8 mouse cellular contexts compared by ENCODE assay signal in the genomic region with DNA sequence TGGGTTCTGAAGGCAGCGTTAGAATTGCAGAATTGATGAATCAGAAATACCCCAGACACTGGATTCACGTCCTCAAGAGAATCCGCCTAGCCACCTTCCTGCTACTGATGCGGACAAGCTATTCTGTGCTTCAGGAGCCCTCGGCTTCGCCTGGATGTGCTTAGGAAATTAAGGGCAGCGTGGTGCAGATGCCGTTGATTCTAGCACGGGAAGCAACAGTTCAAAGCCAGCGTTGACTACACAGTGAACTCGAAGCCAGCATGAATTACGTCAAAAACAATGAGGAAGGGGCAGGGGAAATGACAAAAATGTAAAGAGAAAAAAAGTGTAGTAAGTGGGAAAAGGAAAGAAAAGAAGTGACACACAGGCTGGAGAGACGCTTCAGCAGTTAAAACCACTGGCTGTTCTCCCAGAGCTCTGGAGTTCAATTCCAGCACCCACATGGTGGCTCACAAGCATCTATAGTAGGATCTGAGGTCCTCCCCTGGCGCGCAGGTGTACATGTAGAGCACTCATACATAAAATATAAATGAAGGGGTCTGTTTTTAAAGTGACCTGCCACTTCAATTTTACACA. TPM values are rescaled to one million over a fixed set of nuclear protein-coding genes. Genes with fewer than 3 reads are reported as not detected.
A peak's percentile ranks its signal among the peaks of the same experiment; 100 is the strongest.
DNase-seq lines count a peak whose midpoint lies in the region; ATAC-seq and TF ChIP-seq lines count a peak whose summit lies in the region.

TSS of gene Snrpg (plus strand) at position 541 of the 576 bp plus-strand sequence.

- ATAC-seq in forebrain, embryonic 12.5 days (ENCODE audit: low FRiP score): no peak
- ATAC-seq in liver, embryonic 12.5 days: peak; percentile 35; the same call in 1 of the 2 replicates

- peak within 1 kb of the TSS; percentile 87 for H3K4me2 ChIP-seq in forebrain, embryonic 12.5 days
- H3K4me2 ChIP-seq in liver, embryonic 12.5 days: peak within 1 kb of the TSS; percentile 85

- 16% methylated on average over 15 of the region's 15 CpGs for WGBS in kidney, adult 2 months
- WGBS in forebrain, embryonic 12.5 days: 16% methylated on average over 15 of the region's 15 CpGs
- WGBS in hindbrain, embryonic 10.5 days: 24% methylated on average over 15 of the region's 15 CpGs
- 14% methylated on average over 15 of the region's 15 CpGs for WGBS in liver, embryonic 12.5 days (ENCODE audit: insufficient replicate concordance)
- WGBS in small intestine, adult 2 months: 11% methylated on average over 15 of the region's 15 CpGs

- H3K9me3 ChIP-seq in forebrain, embryonic 12.5 days: no peaks in the 10 kb centered on the region
- no peaks in the 10 kb centered on the region for H3K9me3 ChIP-seq in hindbrain, embryonic 10.5 days
- no peaks in the 10 kb centered on the region for H3K9me3 ChIP-seq in liver, embryonic 12.5 days (replicated peaks)

- no peaks in the 10 kb centered on the region for H3K27me3 ChIP-seq in kidney, adult 2 months (replicated peaks; ENCODE audit: control insufficient read depth, insufficient read depth, low read length)
- no peaks in the 10 kb centered on the region for H3K27me3 ChIP-seq in forebrain, embryonic 12.5 days
- no peaks in the 10 kb centered on the region for H3K27me3 ChIP-seq in hindbrain, embryonic 10.5 days (ENCODE audit: insufficient read depth, poor library complexity, severe bottlenecking)
- H3K27me3 ChIP-seq in liver, embryonic 12.5 days (replicated peaks): no peaks in the 10 kb centered on the region
- no peaks in the 10 kb centered on the region for H3K27me3 ChIP-seq in small intestine, adult 2 months (ENCODE audit: control insufficient read depth, insufficient read depth, low read length)

- peak within 1 kb of the TSS; percentile 92 for H3K9ac ChIP-seq in forebrain, embryonic 12.5 days
- H3K9ac ChIP-seq in liver, embryonic 12.5 days: peak within 1 kb of the TSS; percentile 86

- no peak for DNase-seq in kidney, adult 2 months
- DNase-seq in kidney, postnatal 36 days: no peak
- peak; percentile 40 for DNase-seq in MN1 (ENCODE audit: low spot score)
- peak; percentile 23 for DNase-seq in hindbrain, embryonic 10.5 days (ENCODE audit: low spot score)
- DNase-seq in kidney, adult 8-10 months: no peak

- H3K36me3 ChIP-seq in kidney, adult 2 months (ENCODE audit: control insufficient read depth, insufficient read depth, low read length): no peaks in the 10 kb centered on the region
- H3K36me3 ChIP-seq in forebrain, embryonic 12.5 days (replicated peaks): peaks cover 25% of the 10 kb centered on the region
- H3K36me3 ChIP-seq in hindbrain, embryonic 10.5 days: peaks cover 52% of the 10 kb centered on the region
- peaks cover 47% of the 10 kb centered on the region for H3K36me3 ChIP-seq in liver, embryonic 12.5 days
- no peaks in the 10 kb centered on the region for H3K36me3 ChIP-seq in small intestine, adult 2 months (ENCODE audit: control insufficient read depth, insufficient read depth, low read length)

- peak within 1 kb of the TSS; percentile 96 for H3K4me3 ChIP-seq in kidney, adult 2 months (ENCODE audit: insufficient read depth, low read depth, low read length)
- H3K4me3 ChIP-seq in forebrain, embryonic 12.5 days (replicated peaks): peak within 1 kb of the TSS; percentile 91
- H3K4me3 ChIP-seq in hindbrain, embryonic 10.5 days: peak within 1 kb of the TSS; percentile 73
- peak within 1 kb of the TSS; percentile 94 for H3K4me3 ChIP-seq in liver, embryonic 12.5 days
- H3K4me3 ChIP-seq in small intestine, adult 2 months (ENCODE audit: low read depth, low read length): peak within 1 kb of the TSS; percentile 88

- H3K4me1 ChIP-seq in kidney, adult 2 months (ENCODE audit: control insufficient read depth, insufficient read depth, low read length): peaks cover 14% of the 10 kb centered on the region
- H3K4me1 ChIP-seq in forebrain, embryonic 12.5 days: peaks cover 33% of the 10 kb centered on the region
- H3K4me1 ChIP-seq in hindbrain, embryonic 10.5 days (replicated peaks): peaks cover 38% of the 10 kb centered on the region
- H3K4me1 ChIP-seq in liver, embryonic 12.5 days: peaks cover 58% of the 10 kb centered on the region
- peaks cover 10% of the 10 kb centered on the region for H3K4me1 ChIP-seq in small intestine, adult 2 months (ENCODE audit: control insufficient read depth, insufficient read depth, insufficient read length, low read length)

- no peak for TF ChIP-seq POLR2A in kidney, adult 2 months (IDR thresholded peaks at IDR 0.05; ENCODE audit: low read depth, low read length)
- no peak for TF ChIP-seq POLR2A in small intestine, adult 2 months (IDR thresholded peaks at IDR 0.05; ENCODE audit: low read depth, low read length)

- no peak for TF ChIP-seq CTCF in kidney, adult 2 months (conservative IDR thresholded peaks at IDR 0.05; ENCODE audit: insufficient read depth, insufficient read length, low read depth, low read length)
- TF ChIP-seq CTCF in small intestine, adult 2 months (IDR thresholded peaks at IDR 0.05; ENCODE audit: extremely low read depth, insufficient read length, insufficient replicate concordance, low read depth, low read length): no peak

- peak within 1 kb of the TSS; percentile 73 for H3K27ac ChIP-seq in kidney, adult 2 months (ENCODE audit: insufficient read depth, low read depth, low read length)
- H3K27ac ChIP-seq in forebrain, embryonic 12.5 days: peak within 1 kb of the TSS; percentile 92
- peak within 1 kb of the TSS; percentile 94 for H3K27ac ChIP-seq in hindbrain, embryonic 10.5 days
- peak within 1 kb of the TSS; percentile 89 for H3K27ac ChIP-seq in liver, embryonic 12.5 days
- H3K27ac ChIP-seq in small intestine, adult 2 months (ENCODE audit: insufficient read depth, low read depth, low read length): peak within 1 kb of the TSS; percentile 52

RNA-seq across cellular contexts. Expression of gene Snrpg, which starts in this region (rescaled TPM):
- 35.3 and 82.5 TPM in 2 replicates for polyA plus RNA-seq in kidney, adult 2 months (2012; rRNA removed)
- polyA plus RNA-seq in forebrain, embryonic 12.5 days (2016; fragmentation: Nextera tagmentation; extraction: Ambion mirVana): 641 and 720 TPM in 2 replicates
- polyA plus RNA-seq in hindbrain, embryonic 10.5 days (2016; fragmentation: Nextera tagmentation; extraction: Ambion mirVana): 782 and 875 TPM in 2 replicates
- polyA plus RNA-seq in liver, embryonic 12.5 days (2016; fragmentation: Nextera tagmentation; extraction: Ambion mirVana): 493 and 510 TPM in 2 replicates
- polyA plus RNA-seq in small intestine, adult 2 months (2012; rRNA removed): 6.2 and 15.3 TPM in 2 replicates

Comparison
In these comparisons a context has a peak if more than half of its experiments do, and no peak if none do; other contexts are left out.
1. DNase-seq: peak in MN1 (single experiment) and hindbrain, embryonic 10.5 days (single experiment); none in kidney, adult 2 months (single experiment), kidney, postnatal 36 days (0 of 2) and kidney, adult 8-10 months (0 of 2).
2. Peak in every context shown above with its lines, with median percentiles within 50 percentile points of each other: H3K27ac ChIP-seq and H3K4me3 ChIP-seq.